Mouse (Mus musculus): ENCODE data around the gene Ndufb10. TPM values are rescaled to one million over a fixed set of nuclear protein-coding genes. Genes with fewer than 3 reads are reported as not detected.
"Not testable (repeated sequence)": the region's sequence is repeated elsewhere in the genome, so short reads cannot be mapped to it uniquely, and the experiment has no call there.

Gene Ndufb10
- polyA plus RNA-seq, 1 experiment: 403 TPM

DNA sequence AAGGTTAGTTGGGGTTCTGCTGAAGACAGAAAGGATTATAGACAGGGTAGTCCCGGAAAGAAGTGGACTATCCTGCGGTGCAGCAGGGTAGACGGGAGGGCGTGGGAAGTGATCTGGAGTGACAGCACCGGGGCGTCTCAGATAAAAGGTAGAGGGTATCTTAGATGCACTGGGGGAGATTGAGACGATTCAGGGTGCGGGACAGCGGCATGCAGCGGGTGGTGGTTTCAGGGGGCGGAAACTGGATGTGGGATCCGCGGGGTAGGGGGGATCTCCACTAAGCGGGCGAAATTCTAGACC, 447 bp downstream of the Ndufb10 start:
- WGBS: 0% methylated on average over 15 of the region's 15 CpGs
- no peak for TF ChIP-seq CTCF (IDR thresholded peaks at IDR 0.05; ENCODE audit: extremely low read depth, insufficient read length, insufficient replicate concordance, low read depth, low read length)
- no peak for TF ChIP-seq POLR2A (IDR thresholded peaks at IDR 0.05; ENCODE audit: low read depth, low read length)
- no peaks in the 10 kb centered on the region for H3K27me3 ChIP-seq (ENCODE audit: control insufficient read depth, insufficient read depth, low read length)
- H3K27ac ChIP-seq (ENCODE audit: insufficient read depth, low read depth, low read length): peak overlapping the region; percentile 75
- H3K4me3 ChIP-seq (ENCODE audit: low read depth, low read length): peak overlapping the region; percentile 78
- peaks cover 2% of the 10 kb centered on the region for H3K4me1 ChIP-seq (ENCODE audit: control insufficient read depth, insufficient read depth, insufficient read length, low read length)
- peaks cover 15% of the 10 kb centered on the region for H3K36me3 ChIP-seq (ENCODE audit: control insufficient read depth, insufficient read depth, low read length)

DNA sequence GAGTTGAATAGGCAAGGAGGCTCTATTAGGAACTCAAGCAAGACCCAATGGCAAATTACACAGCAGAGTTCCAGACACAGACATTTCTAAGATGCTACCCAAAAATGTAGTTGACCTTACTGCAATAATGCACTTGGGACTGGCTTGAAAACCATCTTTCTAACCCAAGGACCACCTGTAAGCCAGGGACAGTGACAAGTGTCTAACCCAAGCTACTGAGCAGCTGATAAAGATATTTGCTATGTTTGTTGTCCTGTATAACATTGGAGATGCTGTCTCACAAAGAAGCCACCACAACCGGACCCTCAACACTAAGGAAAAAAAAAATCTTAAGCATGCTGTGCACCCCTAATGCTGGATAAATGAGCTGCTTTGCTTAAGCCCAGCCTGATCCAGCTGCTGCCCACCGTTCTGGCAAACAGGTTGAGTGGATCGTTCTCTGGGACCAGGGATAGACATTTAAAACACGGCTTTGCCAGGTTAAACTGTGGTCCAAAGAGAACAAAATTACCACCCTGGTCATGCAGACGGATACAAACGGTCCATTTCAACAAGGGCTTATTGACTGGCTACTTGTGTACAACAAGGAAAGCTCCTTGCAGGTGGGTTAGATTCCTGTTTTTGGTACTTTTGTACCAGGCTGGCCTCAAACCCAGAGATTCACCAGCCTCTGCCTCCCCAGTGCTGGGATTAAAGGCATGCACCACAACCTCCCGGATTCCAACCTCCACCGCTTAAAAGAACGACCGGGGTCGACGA, 977 bp downstream of the Ndufb10 start:
- H3K36me3 ChIP-seq (ENCODE audit: control insufficient read depth, insufficient read depth, low read length): peaks cover 15% of the 10 kb centered on the region
- H3K27ac ChIP-seq (ENCODE audit: insufficient read depth, low read depth, low read length): peak overlapping the region; percentile 75; the same call in 1 of the 2 replicates
- TF ChIP-seq POLR2A (IDR thresholded peaks at IDR 0.05; ENCODE audit: low read depth, low read length): no peak
- TF ChIP-seq CTCF (IDR thresholded peaks at IDR 0.05; ENCODE audit: extremely low read depth, insufficient read length, insufficient replicate concordance, low read depth, low read length): no peak
- peak overlapping the region; percentile 78 for H3K4me3 ChIP-seq (ENCODE audit: low read depth, low read length)
- H3K4me1 ChIP-seq (ENCODE audit: control insufficient read depth, insufficient read depth, insufficient read length, low read length): peaks cover 2% of the 10 kb centered on the region
- under 1% methylated on average over 12 of the region's 12 CpGs for WGBS
- no peaks in the 10 kb centered on the region for H3K27me3 ChIP-seq (ENCODE audit: control insufficient read depth, insufficient read depth, low read length)

DNA sequence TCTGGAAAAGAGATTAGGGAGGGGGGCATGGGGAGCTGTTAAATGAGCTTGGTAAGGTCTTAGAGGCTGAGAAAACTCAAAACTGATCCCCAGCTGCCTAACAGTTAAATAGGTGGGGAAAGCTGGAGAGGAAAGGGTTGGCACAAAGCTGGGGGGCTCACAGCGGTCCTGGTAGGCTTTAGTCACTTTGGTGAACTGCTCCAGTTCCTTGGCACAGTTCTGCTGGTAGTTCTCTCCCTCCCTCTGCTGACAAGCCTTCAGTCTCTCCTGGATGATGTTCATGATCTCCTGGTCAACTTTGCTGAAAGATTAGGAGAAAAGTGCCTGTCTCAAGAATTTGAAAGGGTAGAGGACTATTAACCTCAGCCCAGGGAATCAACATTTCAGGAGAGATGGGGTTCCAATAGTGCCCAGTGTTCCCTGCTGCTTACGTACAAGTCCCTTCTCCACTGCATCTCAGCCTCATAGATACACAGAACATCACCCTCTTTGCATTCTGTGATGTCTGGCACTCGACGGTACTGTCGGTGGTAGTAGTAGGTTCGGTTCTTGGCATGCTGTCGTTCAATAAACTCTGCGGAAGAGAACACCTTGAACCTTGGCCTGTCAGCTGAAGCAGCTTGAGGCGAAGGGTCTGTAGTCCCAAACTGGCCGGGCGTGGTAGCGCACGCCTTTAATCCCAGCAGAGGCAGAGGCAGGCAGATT, 1.9 kb downstream of the Ndufb10 start:
- Histone ChIP-seq H3K36me3 (ENCODE audit: control insufficient read depth, insufficient read depth, low read length) (peaks cover 15% of the 10 kb centered on the region), H3K27me3 (ENCODE audit: control insufficient read depth, insufficient read depth, low read length) (no peaks in the 10 kb centered on the region), H3K27ac (ENCODE audit: insufficient read depth, low read depth, low read length) (no peak overlapping the region), H3K4me1 (ENCODE audit: control insufficient read depth, insufficient read depth, insufficient read length, low read length) (peaks cover 2% of the 10 kb centered on the region), H3K4me3 (ENCODE audit: low read depth, low read length) (no peak overlapping the region)
- no peak for TF ChIP-seq CTCF (IDR thresholded peaks at IDR 0.05; ENCODE audit: extremely low read depth, insufficient read length, insufficient replicate concordance, low read depth, low read length)
- no peak for TF ChIP-seq POLR2A (IDR thresholded peaks at IDR 0.05; ENCODE audit: low read depth, low read length)
- WGBS: 17% methylated on average over 13 of the region's 13 CpGs

DNA sequence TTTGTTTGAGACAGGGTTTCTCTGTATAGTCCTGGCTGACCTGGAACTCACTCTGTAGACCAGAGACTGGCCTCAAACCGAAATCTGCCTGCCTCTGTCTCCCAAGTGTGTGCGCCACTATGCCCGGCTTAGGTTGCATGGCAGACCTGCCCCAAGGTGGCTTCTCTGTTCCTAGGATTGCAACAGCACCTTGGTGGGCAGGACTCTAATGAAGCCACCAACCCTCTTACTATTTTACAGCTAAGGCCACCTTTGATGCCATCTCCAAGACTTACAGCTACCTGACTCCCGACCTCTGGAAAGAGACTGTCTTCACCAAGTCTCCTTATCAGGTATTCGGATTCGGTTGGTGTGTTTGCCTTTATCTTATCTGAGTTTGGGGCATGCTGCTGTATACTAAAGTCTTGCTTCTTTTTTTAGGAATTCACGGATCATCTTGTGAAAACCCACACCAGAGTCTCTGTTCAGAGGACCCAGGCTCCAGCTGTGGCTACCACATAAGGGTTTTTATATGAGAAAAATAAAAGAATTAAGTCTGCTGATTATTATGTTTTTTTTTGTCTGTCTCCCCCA, 2.8 kb downstream of the Ndufb10 start:
- Histone ChIP-seq H3K36me3 (ENCODE audit: control insufficient read depth, insufficient read depth, low read length) (peaks cover 15% of the 10 kb centered on the region), H3K4me3 (ENCODE audit: low read depth, low read length) (peak overlapping the region; percentile 46)
- WGBS: 20% methylated on average over 7 of the region's 7 CpGs
- not testable (repeated sequence) for H3K27ac ChIP-seq (ENCODE audit: insufficient read depth, low read depth, low read length); H3K4me1 ChIP-seq (ENCODE audit: control insufficient read depth, insufficient read depth, insufficient read length, low read length); H3K27me3 ChIP-seq (ENCODE audit: control insufficient read depth, insufficient read depth, low read length)

DNA sequence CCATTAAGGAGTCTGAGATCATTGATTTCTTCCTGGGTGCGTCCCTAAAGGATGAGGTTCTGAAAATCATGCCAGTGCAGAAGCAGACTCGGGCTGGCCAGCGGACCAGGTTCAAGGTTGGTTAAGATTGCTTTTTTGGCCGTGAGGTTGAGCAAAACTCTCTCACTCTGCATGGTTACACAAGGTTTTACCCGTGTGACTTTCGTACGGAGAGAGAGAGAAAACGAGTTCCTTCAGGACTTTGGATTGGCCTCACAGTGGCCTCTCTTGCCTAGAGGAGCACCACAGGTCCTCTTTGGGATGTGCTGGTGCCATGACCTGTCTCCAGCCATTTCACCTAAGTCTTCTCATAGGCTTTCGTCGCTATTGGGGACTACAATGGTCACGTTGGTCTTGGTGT, 3.7 kb downstream of the Ndufb10 start:
- not testable (repeated sequence) for H3K4me1 ChIP-seq (ENCODE audit: control insufficient read depth, insufficient read depth, insufficient read length, low read length); H3K27me3 ChIP-seq (ENCODE audit: control insufficient read depth, insufficient read depth, low read length)
- Histone ChIP-seq H3K4me3 (ENCODE audit: low read depth, low read length) (peak overlapping the region; percentile 68), H3K36me3 (ENCODE audit: control insufficient read depth, insufficient read depth, low read length) (peaks cover 15% of the 10 kb centered on the region), H3K27ac (ENCODE audit: insufficient read depth, low read depth, low read length) (peak overlapping the region; percentile 39)
- 1% methylated on average over 11 of the region's 11 CpGs for WGBS

DNA sequence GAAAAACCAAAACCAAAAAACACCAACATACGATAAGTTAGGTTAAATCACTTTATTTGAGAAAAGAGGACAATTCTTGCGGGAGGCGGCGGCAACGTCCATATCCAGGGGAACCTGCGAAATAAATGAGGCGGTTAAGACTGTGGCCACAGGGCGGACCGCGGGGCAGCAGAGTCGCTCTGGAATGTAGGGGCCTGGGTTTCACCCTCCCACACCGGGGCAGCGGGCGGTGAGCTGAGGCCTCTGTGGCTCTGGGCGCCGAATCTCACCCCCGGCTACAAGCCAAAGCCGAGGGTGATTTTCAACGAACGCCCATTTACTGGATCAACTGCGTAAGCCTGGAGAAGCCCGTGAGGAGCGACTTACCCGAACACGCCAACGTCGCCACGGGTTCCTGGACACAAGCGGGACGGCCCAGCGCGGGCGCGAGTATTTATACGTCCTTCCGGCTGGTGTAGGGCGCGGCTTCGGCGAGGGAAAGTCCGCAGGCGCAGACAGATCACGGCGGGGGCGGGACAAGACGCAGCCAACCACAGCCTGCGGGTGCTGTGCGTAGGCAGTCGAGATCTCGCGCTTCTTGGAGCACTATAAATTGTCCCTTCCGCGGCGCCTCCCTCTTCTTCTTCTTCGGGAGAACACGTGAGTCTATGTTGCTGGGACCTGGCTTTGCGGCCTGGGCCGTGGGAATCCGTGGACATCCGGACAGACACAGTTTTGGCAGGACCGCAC, 4.6 kb downstream of the Ndufb10 start:
- peak overlapping the region; percentile 79 for H3K4me3 ChIP-seq (ENCODE audit: low read depth, low read length)
- H3K4me1 ChIP-seq (ENCODE audit: control insufficient read depth, insufficient read depth, insufficient read length, low read length): peaks cover 2% of the 10 kb centered on the region
- WGBS: under 1% methylated on average over 61 of the region's 61 CpGs
- H3K27ac ChIP-seq (ENCODE audit: insufficient read depth, low read depth, low read length): peak overlapping the region; percentile 50
- H3K36me3 ChIP-seq (ENCODE audit: control insufficient read depth, insufficient read depth, low read length): peaks cover 15% of the 10 kb centered on the region
- H3K27me3 ChIP-seq (ENCODE audit: control insufficient read depth, insufficient read depth, low read length): no peaks in the 10 kb centered on the region
- no peak for TF ChIP-seq CTCF (IDR thresholded peaks at IDR 0.05; ENCODE audit: extremely low read depth, insufficient read length, insufficient replicate concordance, low read depth, low read length)
- peak; percentile 91 for TF ChIP-seq POLR2A (IDR thresholded peaks at IDR 0.05; ENCODE audit: low read depth, low read length)

DNA sequence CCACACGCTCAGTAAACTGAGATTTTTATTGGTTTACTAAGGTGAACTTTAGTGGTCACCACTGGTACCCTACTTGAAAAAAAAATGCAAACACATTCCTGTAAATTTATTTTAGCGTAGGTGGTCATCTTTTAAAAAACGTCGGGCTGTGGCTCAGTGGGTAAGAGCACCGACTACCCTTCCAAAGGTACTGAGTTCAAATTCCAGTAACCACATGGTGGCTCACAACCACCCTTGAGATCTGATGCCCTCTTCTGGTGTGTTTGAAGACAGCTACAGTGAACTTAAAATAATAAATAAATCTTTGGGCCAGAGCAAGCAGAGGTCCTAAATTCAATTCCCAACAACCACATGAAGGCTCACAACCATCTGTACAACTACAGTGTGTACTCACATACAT, 5.3 kb downstream of the Ndufb10 start:
- H3K4me1 ChIP-seq (ENCODE audit: control insufficient read depth, insufficient read depth, insufficient read length, low read length); H3K27ac ChIP-seq (ENCODE audit: insufficient read depth, low read depth, low read length); H3K27me3 ChIP-seq (ENCODE audit: control insufficient read depth, insufficient read depth, low read length): not testable (repeated sequence)
- 44% methylated on average over 5 of the region's 5 CpGs for WGBS
- peak overlapping the region; percentile 79 for H3K4me3 ChIP-seq (ENCODE audit: low read depth, low read length)
- peaks cover 15% of the 10 kb centered on the region for H3K36me3 ChIP-seq (ENCODE audit: control insufficient read depth, insufficient read depth, low read length)

Measured in small intestine, adult 2 months (tissue).